Mouse (Mus musculus) embryonic fibroblast, embryonic 13.5 days (primary cell): ENCODE results near the gene Pih1d2.

Experiments used
- CTCF ChIP-seq: IDR thresholded peaks from 2 replicates; pipeline ENCODE4 v1.5.1; 2011; ENCODE audit warnings: mild to moderate bottlenecking, control low read depth, low read length, moderate library complexity, borderline replicate concordance; ENCODE audit not compliant: insufficient read depth
- POLR2A ChIP-seq: IDR thresholded peaks from 2 replicates; pipeline ENCODE4 v1.6.1; 2011; ENCODE audit warnings: low read depth, mild to moderate bottlenecking, control low read depth, low read length, moderate library complexity

GRCm38 (mm10) chr9:50659392-50660217 lies 42.5 kb downstream of the Pih1d2 start, which contains the start of gene Dlat:
- TF ChIP-seq CTCF (no peak), POLR2A (peak; percentile 86)
